Mouse (Mus musculus): ENCODE measurements around the gene Gga3.

DNA sequence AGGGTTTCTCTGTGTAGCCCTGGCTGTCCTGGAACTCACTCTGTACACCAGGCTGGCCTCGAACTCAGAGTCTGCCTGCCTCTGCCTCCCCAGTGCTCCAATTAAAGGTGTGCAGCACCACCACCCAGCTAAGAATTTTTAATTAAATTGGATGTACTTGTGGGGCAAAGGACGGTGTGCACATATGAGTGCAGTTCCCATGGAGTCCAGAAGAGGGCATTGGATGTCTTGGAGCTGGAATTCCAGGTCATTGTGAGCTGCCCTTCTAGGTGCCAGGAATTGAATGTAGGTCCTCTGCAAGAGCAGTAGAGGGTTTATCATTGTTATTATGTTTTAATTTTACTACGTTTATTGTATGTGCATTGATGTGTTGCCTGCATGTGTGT lies 27.6 kb upstream of the Gga3 start:
- TF ChIP-seq POLR2A (IDR thresholded peaks at IDR 0.05; ENCODE audit: low read depth, low read length): no peak
- peak; percentile 31; the same call in 1 of the 2 replicates for TF ChIP-seq CTCF (IDR thresholded peaks at IDR 0.05; ENCODE audit: borderline replicate concordance, insufficient read depth, low read length)
